Comparison of ENCODE assay signal across 12 mouse cellular contexts in the genomic region with DNA sequence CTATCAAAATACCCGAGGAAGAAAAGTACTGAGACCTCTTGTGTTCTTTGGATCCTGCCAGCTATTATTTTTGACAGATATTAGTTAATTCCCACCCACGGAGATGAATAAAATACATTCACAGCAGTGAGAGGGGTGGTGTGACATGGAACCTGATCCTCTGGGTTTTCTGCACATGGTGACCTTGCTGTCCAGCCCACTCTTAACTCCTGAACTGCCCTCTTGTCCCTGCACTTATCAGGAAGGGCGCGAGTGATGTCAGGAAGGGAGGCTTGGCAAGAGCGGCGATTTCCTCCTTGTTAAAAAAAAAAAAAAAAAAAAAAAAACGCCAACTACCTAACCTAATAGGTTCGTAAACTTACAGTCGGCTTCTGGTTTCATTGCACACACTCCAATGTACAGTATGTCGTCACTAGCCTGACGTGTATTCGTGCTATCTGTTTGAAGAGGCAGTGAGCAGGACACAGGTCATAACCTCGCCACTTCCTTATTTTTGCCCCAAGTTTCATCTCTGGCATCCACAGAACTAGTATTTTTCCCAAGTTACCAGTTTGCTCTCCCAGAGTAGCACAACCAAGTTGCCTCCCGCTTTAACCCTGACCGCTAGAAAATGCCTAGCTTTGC.
DNase-seq lines count a peak whose midpoint lies in the region; ATAC-seq and TF ChIP-seq lines count a peak whose summit lies in the region.
"Had no signal": no experiment of that assay in that cellular context is flagged by ENCODE, and none has a peak within 500 bp of the region (broad histone marks: within the 10 kb centered on the region; RNA-seq: fewer than 3 reads in every experiment).

No protein-coding gene starts in this region.

- no peaks in the 10 kb centered on the region for H3K9me3 ChIP-seq in lung, embryonic 14.5 days (ENCODE audit: low read depth, low read length)
- H3K9me3 ChIP-seq in heart, embryonic 13.5 days = no peaks in the 10 kb centered on the region
- H3K9me3 ChIP-seq in forebrain, embryonic 14.5 days (replicated peaks; ENCODE audit: control insufficient read depth, low read length) = no peaks in the 10 kb centered on the region
- H3K9me3 ChIP-seq: hindbrain, embryonic 13.5 days had no signal

- WGBS in lung, embryonic 14.5 days = 20% methylated on average over 15 of the region's 15 CpGs
- 23% methylated on average over 15 of the region's 15 CpGs for WGBS in heart, embryonic 13.5 days
- WGBS in forebrain, embryonic 14.5 days = 78% methylated on average over 15 of the region's 15 CpGs

- no peaks in the 10 kb centered on the region for H3K4me1 ChIP-seq in lung, embryonic 14.5 days (ENCODE audit: insufficient read depth)
- H3K4me1 ChIP-seq in heart, embryonic 13.5 days = peaks cover 16% of the 10 kb centered on the region
- no peaks in the 10 kb centered on the region for H3K4me1 ChIP-seq in forebrain, embryonic 14.5 days (ENCODE audit: control insufficient read depth, insufficient read depth, low read length)

- peak; percentile 6 for DNase-seq in lung, embryonic 14.5 days
- no peak for DNase-seq in lung, postnatal 4 days
- no peak for DNase-seq in forebrain, embryonic 14.5 days (ENCODE audit: low spot score)
- DNase-seq in layer of hippocampus, adult 9-11 months = no peak
- DNase-seq: cerebellum, adult 9-10 months; thymus, postnatal 25 days had no signal

- H3K9ac ChIP-seq in lung, embryonic 14.5 days = no peak overlapping the region
- peak overlapping the region; percentile 12; the same call in 1 of the 2 replicates for H3K9ac ChIP-seq in heart, embryonic 13.5 days
- no peak overlapping the region for H3K9ac ChIP-seq in forebrain, embryonic 14.5 days (ENCODE audit: low read length)
- H3K9ac ChIP-seq: hindbrain, embryonic 13.5 days had no signal

- no peaks in the 10 kb centered on the region for H3K36me3 ChIP-seq in lung, embryonic 14.5 days (ENCODE audit: insufficient read depth)
- no peaks in the 10 kb centered on the region for H3K36me3 ChIP-seq in heart, embryonic 13.5 days
- H3K36me3 ChIP-seq in forebrain, embryonic 14.5 days (ENCODE audit: control insufficient read depth, insufficient read depth, low read length) = no peaks in the 10 kb centered on the region
- H3K36me3 ChIP-seq: hindbrain, embryonic 13.5 days had no signal

- no peak overlapping the region; the same call in 1 of the 2 replicates for H3K4me3 ChIP-seq in lung, embryonic 14.5 days (ENCODE audit: low read depth, low read length)
- H3K4me3 ChIP-seq in heart, embryonic 13.5 days = peak overlapping the region; percentile 40
- H3K4me3 ChIP-seq in forebrain, embryonic 14.5 days (ENCODE audit: low read depth, low read length) = no peak overlapping the region
- H3K4me3 ChIP-seq: hindbrain, embryonic 13.5 days; myocyte had no signal

- H3K4me2 ChIP-seq in lung, embryonic 14.5 days = peak overlapping the region; percentile 38
- peak overlapping the region; percentile 68 for H3K4me2 ChIP-seq in heart, embryonic 13.5 days
- no peak overlapping the region for H3K4me2 ChIP-seq in forebrain, embryonic 14.5 days (ENCODE audit: low read length)

- H3K27me3 ChIP-seq in lung, embryonic 14.5 days (ENCODE audit: insufficient read depth, low read length) = no peaks in the 10 kb centered on the region
- no peaks in the 10 kb centered on the region for H3K27me3 ChIP-seq in heart, embryonic 13.5 days (replicated peaks)
- no peaks in the 10 kb centered on the region for H3K27me3 ChIP-seq in forebrain, embryonic 14.5 days (replicated peaks; ENCODE audit: control insufficient read depth, insufficient read depth, low read length)

- no peak for ATAC-seq in lung, embryonic 14.5 days (ENCODE audit: insufficient read depth)
- 0 out of 2 replicates have a peak, but pooled peaks have one; percentile 29 for ATAC-seq in common myeloid progenitor, adult 5-6 weeks (replicated peaks; ENCODE audit: low read depth, poor library complexity, severe bottlenecking)
- ATAC-seq in heart, embryonic 13.5 days (ENCODE audit: extremely low read depth, insufficient number of reproducible peaks, low FRiP score, low TSS enrichment) = no peak
- peak; percentile 48 for ATAC-seq in megakaryocyte progenitor cell, adult 5-6 weeks (replicated peaks; ENCODE audit: poor library complexity)
- ATAC-seq in forebrain, embryonic 14.5 days = no peak
- ATAC-seq: forebrain, embryonic 16.5 days had no signal

- no peak overlapping the region for H3K27ac ChIP-seq in lung, embryonic 14.5 days (ENCODE audit: low read depth)
- no peak overlapping the region for H3K27ac ChIP-seq in heart, embryonic 13.5 days (replicated peaks)
- H3K27ac ChIP-seq in forebrain, embryonic 14.5 days (ENCODE audit: low read depth, low read length) = no peak overlapping the region
- H3K27ac ChIP-seq: hindbrain, embryonic 13.5 days had no signal

- TF ChIP-seq CTCF in lung, embryonic 14.5 days (IDR thresholded peaks at IDR 0.05; ENCODE audit: low read depth) = no peak

Comparison
In these comparisons a context has a peak if more than half of its experiments do, and no peak if none do; other contexts are left out.
1. ATAC-seq: peak in common myeloid progenitor, adult 5-6 weeks (single experiment) and megakaryocyte progenitor cell, adult 5-6 weeks (single experiment); none in lung, embryonic 14.5 days (single experiment), heart, embryonic 13.5 days (single experiment) and forebrain, embryonic 14.5 days (single experiment).